ENCODE assay signal across 9 mouse cellular contexts in genomic region chr9:110716775-110717174, GRCm38 (mm10). TPM values are rescaled to one million over a fixed set of nuclear protein-coding genes. Genes with fewer than 3 reads are reported as not detected.
DNase-seq lines count a peak whose midpoint lies in the region; ATAC-seq and TF ChIP-seq lines count a peak whose summit lies in the region.
"Had no signal": no experiment of that assay in that cellular context is flagged by ENCODE, and none has a peak within 500 bp of the region (broad histone marks: within the 10 kb centered on the region; RNA-seq: fewer than 3 reads in every experiment).

No protein-coding gene starts in this region.

- H3K9ac ChIP-seq in heart, adult 2 months (ENCODE audit: low read depth, low read length): no peak overlapping the region
- no peak overlapping the region for H3K9ac ChIP-seq in forebrain, embryonic 16.5 days (replicated peaks; ENCODE audit: low read depth, low read length)

- TF ChIP-seq CTCF in heart, adult 2 months (IDR thresholded peaks at IDR 0.05): peak; percentile 83
- TF ChIP-seq CTCF in brain, embryonic 14.5 days (IDR thresholded peaks at IDR 0.05; ENCODE audit: borderline replicate concordance, extremely low read depth, insufficient read depth, insufficient read length): peak; percentile 80; the same call in 1 of the 2 replicates

- no peak for TF ChIP-seq POLR2A in heart, adult 2 months (IDR thresholded peaks at IDR 0.05; ENCODE audit: insufficient read depth, low read depth, low read length)
- TF ChIP-seq POLR2A in brain, embryonic 14.5 days (IDR thresholded peaks at IDR 0.05; ENCODE audit: borderline replicate concordance, extremely low read depth, insufficient read depth, insufficient read length, poor library complexity, severe bottlenecking): no peak

- no peaks in the 10 kb centered on the region for H3K9me3 ChIP-seq in forebrain, embryonic 16.5 days (ENCODE audit: control insufficient read depth, low read length)
- H3K9me3 ChIP-seq: megakaryocyte, embryonic 14.5 days had no signal

- WGBS in heart, adult 2 months: 26% methylated on average over 4 of the region's 4 CpGs
- 24% methylated on average over 4 of the region's 4 CpGs for WGBS in forebrain, embryonic 16.5 days

- H3K4me3 ChIP-seq in heart, adult 2 months: no peak overlapping the region
- H3K4me3 ChIP-seq in forebrain, embryonic 16.5 days (replicated peaks; ENCODE audit: low read length): no peak overlapping the region
- H3K4me3 ChIP-seq: megakaryocyte, embryonic 14.5 days had no signal

- H3K27me3 ChIP-seq in heart, adult 2 months (ENCODE audit: control insufficient read depth, insufficient read depth, low read length): no peaks in the 10 kb centered on the region
- no peaks in the 10 kb centered on the region for H3K27me3 ChIP-seq in forebrain, embryonic 16.5 days (replicated peaks; ENCODE audit: control insufficient read depth, insufficient read depth, low read length)

- intact Hi-C loops in heart, adult 2 months (cut with DNase I): loop anchor here (1.0 kb wide), 3 partner anchors 43 to 155 kb away; no protein-coding TSS in a partner anchor
- intact Hi-C loops in left cerebral cortex, postnatal 10 days (cut with DNase I): loop anchor here (1.0 to 5.0 kb wide), 2 partner anchors 65 to 156 kb away; no protein-coding TSS in a partner anchor

- no peaks in the 10 kb centered on the region for H3K79me2 ChIP-seq in heart, adult 2 months (replicated peaks; ENCODE audit: control insufficient read depth, insufficient read depth, low read length)

- ATAC-seq in forebrain, embryonic 16.5 days: peak; percentile 91
- ATAC-seq in megakaryocyte, adult 5-6 weeks (ENCODE audit: poor library complexity, severe bottlenecking): peak; percentile 71

- H3K4me1 ChIP-seq in heart, adult 2 months (ENCODE audit: control insufficient read depth, insufficient read depth, low read length): peaks cover 1% of the 10 kb centered on the region; the same call in 1 of the 2 replicates
- no peaks in the 10 kb centered on the region for H3K4me1 ChIP-seq in forebrain, embryonic 16.5 days (replicated peaks; ENCODE audit: control insufficient read depth, insufficient read depth, low read length)

- H3K27ac ChIP-seq in heart, adult 2 months: no peak overlapping the region
- H3K27ac ChIP-seq in forebrain, embryonic 16.5 days (ENCODE audit: low read length): no peak overlapping the region

- peak; percentile 73; the same call in 1 of the 2 replicates for TF ChIP-seq EP300 in heart, adult 2 months (IDR thresholded peaks at IDR 0.05; ENCODE audit: insufficient read depth, low read depth, low read length)

- no peaks in the 10 kb centered on the region for H3K36me3 ChIP-seq in heart, adult 2 months (ENCODE audit: control insufficient read depth, insufficient read depth, low read length)
- no peaks in the 10 kb centered on the region for H3K36me3 ChIP-seq in forebrain, embryonic 16.5 days (ENCODE audit: control insufficient read depth, insufficient read depth)

- H3K4me2 ChIP-seq in forebrain, embryonic 16.5 days (ENCODE audit: low read length): no peak overlapping the region

- peak; percentile 62 to 67 for DNase-seq in heart, adult 2 months
- DNase-seq in heart, adult 11 months: no peak
- DNase-seq in brain, embryonic 14.5 days (ENCODE audit: low read depth): peak; percentile 86
- peak; percentile 60 for DNase-seq in induced T-regulatory cell, adult 2 months (ENCODE audit: low read depth)
- DNase-seq in left cerebral cortex, postnatal 10 days (ENCODE audit: extremely low spot score in 1 of 2, low spot score in 2 of 2): peak; percentile 73 to 74
- DNase-seq in skeletal muscle tissue, adult 2 months (ENCODE audit: low read depth, low spot score): peak; percentile 47

RNA-seq across cellular contexts. Expression of gene Myl3, which starts 24.9 kb away (rescaled TPM):
- total RNA-seq in heart, adult 2 months (2021): over 10,000 TPM in 1 of 2 experiments, 1,000 to 10,000 TPM in 1; 9,326 to 11,139 TPM
- 9,227 and 12,279 TPM in 2 replicates for polyA plus RNA-seq in heart, adult 2 months (2012; rRNA removed)
- 0.30 and 0.37 TPM in 2 replicates for polyA plus RNA-seq in brain, embryonic 14.5 days (2012; rRNA removed)
- polyA plus RNA-seq in forebrain, embryonic 16.5 days (2015; fragmentation: Nextera tagmentation; extraction: Ambion mirVana): 0.39 TPM in 1 of 2 replicates, not detected in the other
- under 1 TPM; 0.39 to 0.56 TPM for total RNA-seq in left cerebral cortex, postnatal 10 days (2021)
- total RNA-seq in megakaryocyte, adult 5-6 weeks (2015): not detected in 2 replicates
- total RNA-seq in megakaryocyte, adult 5-6 weeks (2017): not detected in 2 replicates

RNA-seq across cellular contexts. Expression of gene Pth1r, which starts 30.2 kb away (rescaled TPM):
- 1 to 10 TPM; 6.0 to 7.0 TPM for total RNA-seq in heart, adult 2 months (2021)
- 10.3 and 12.6 TPM in 2 replicates for polyA plus RNA-seq in heart, adult 2 months (2012; rRNA removed)
- polyA plus RNA-seq in brain, embryonic 14.5 days (2012; rRNA removed): 18.0 and 24.2 TPM in 2 replicates
- polyA plus RNA-seq in forebrain, embryonic 16.5 days (2015; fragmentation: Nextera tagmentation; extraction: Ambion mirVana): 6.4 and 8.4 TPM in 2 replicates
- total RNA-seq in left cerebral cortex, postnatal 10 days (2021): 1 to 10 TPM; 9.1 to 9.3 TPM
- not detected in 2 replicates for total RNA-seq in megakaryocyte, adult 5-6 weeks (2015)
- 0.77 TPM in 1 of 2 replicates, not detected in the other for total RNA-seq in megakaryocyte, adult 5-6 weeks (2017)

Comparison
In these comparisons a context has a peak if more than half of its experiments do, and no peak if none do; other contexts are left out.
1. RNA of gene Myl3, which starts 24.9 kb away (total RNA-seq): 9,326 to 11,139 TPM in heart, adult 2 months; 0.39 to 0.56 TPM in left cerebral cortex, postnatal 10 days and not detected in megakaryocyte, adult 5-6 weeks; every median in the first group is over 1,000 times any median in the second.